Mouse (Mus musculus): ENCODE measurements around the gene Cbx6.

Cbx6 gene

GRCm38 (mm10) chr15:79802304-79802703, 32.2 kb downstream of the Cbx6 start:
- DNase-seq, result no peak

- DNase-seq, result no peak
Measured at GRCm38 (mm10) chr15:79801646-79802045, 32.8 kb downstream of the Cbx6 start.

- no peak for DNase-seq
Measured at GRCm38 (mm10) chr15:79800701-79801100, 33.8 kb downstream of the Cbx6 start.

- no peak for DNase-seq
Measured at GRCm38 (mm10) chr15:79798591-79798990, 35.9 kb downstream of the Cbx6 start.

- no peak for DNase-seq
Measured at GRCm38 (mm10) chr15:79797680-79798079, 36.8 kb downstream of the Cbx6 start.

GRCm38 (mm10) chr15:79797096-79797495, 37.4 kb downstream of the Cbx6 start:
- no peak for DNase-seq

GRCm38 (mm10) chr15:79796256-79796655, 38.2 kb downstream of the Cbx6 start:
- DNase-seq, result no peak

- no peak for DNase-seq
Measured at GRCm38 (mm10) chr15:79794173-79794572, 40.3 kb downstream of the Cbx6 start.

GRCm38 (mm10) chr15:79793076-79793475, 41.4 kb downstream of the Cbx6 start:
- no peak for DNase-seq

GRCm38 (mm10) chr15:79792455-79792854, 42.0 kb downstream of the Cbx6 start:
- no peak for DNase-seq

GRCm38 (mm10) chr15:79791502-79791901, 43.0 kb downstream of the Cbx6 start:
- DNase-seq, result peak; percentile 51

- DNase-seq, result no peak
Measured at GRCm38 (mm10) chr15:79790905-79791304, 43.6 kb downstream of the Cbx6 start.

GRCm38 (mm10) chr15:79790111-79790510, 44.4 kb downstream of the Cbx6 start:
- no peak for DNase-seq

GRCm38 (mm10) chr15:79787815-79788214, 46.7 kb downstream of the Cbx6 start:
- no peak for DNase-seq

- no peak for DNase-seq
Measured at GRCm38 (mm10) chr15:79785056-79785455, 49.4 kb downstream of the Cbx6 start.

GRCm38 (mm10) chr15:79777749-79778148, 56.7 kb downstream of the Cbx6 start, which contains the start of gene Dnal4:
Dnal4 (minus strand) TSS chr15:79777849.
- DNase-seq, result no peak

- DNase-seq, result no peak
Measured at GRCm38 (mm10) chr15:79775662-79776061, 58.8 kb downstream of the Cbx6 start.

GRCm38 (mm10) chr15:79774117-79775027, 60.1 kb downstream of the Cbx6 start:
- peak; percentile 98 for DNase-seq

Data from kidney, adult 9 months (tissue).